Mouse (Mus musculus): Measurements from ENCODE around the gene Spon2.

Gene Spon2

DNA sequence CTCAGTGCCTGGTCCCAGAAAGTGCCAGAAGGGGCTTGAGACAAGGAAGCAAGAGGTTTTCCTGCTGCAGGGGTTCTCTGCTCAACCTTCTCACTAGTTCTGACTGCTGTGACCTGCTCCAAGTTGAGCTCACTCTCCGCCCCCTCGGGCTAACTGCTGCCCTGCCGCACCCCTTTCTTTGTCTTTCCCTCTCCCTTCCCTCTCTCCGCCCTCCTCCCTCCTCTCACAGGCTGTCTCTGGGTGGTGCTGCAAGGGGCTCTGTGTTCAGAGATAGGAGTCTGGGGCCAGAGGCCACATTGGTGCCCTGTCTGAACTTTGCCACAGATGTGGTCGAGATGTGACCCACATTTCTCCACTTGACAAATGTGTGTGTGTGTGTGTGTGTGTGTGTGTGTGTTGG is at the start of gene Spon2:
Spon2 (minus strand) TSS at position 375 of the 400 bp plus-strand sequence.
- DNase-seq (ENCODE audit: low spot score) = no peak

GRCm38 (mm10) chr5:33254416-33254815 is 36.2 kb upstream of the Spon2 start:
- DNase-seq (ENCODE audit: low spot score) = no peak

DNA sequence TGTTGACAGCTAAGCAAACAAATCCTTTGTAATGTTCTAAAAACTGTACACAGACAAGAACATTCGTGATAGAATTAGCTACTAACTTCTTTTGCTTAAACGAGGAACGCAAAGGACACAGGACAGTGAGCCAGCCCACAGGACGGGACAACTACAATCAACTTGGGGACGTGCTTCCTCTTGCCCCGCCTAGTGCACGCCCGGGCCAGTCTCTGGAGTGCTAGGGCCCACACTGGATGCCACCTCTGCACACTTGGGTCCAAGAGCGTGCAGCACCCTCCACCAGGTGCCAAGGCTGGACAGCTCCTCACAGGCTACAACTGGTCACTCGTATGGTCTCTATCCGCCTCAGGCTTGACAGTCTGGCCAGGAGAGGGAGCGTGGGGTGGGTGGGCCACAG is 29.9 kb upstream of the Spon2 start:
- no peak for DNase-seq (ENCODE audit: low spot score)

- DNase-seq (ENCODE audit: low spot score) = no peak
Measured at GRCm38 (mm10) chr5:33247387-33247786, 29.1 kb upstream of the Spon2 start.

- peak; percentile 58 for DNase-seq (ENCODE audit: low spot score)
Measured at GRCm38 (mm10) chr5:33245701-33246100, 27.4 kb upstream of the Spon2 start.

- DNase-seq (ENCODE audit: low spot score) = no peak
Measured at GRCm38 (mm10) chr5:33244377-33244920, 26.2 kb upstream of the Spon2 start.

- DNase-seq (ENCODE audit: low spot score) = no peak
Measured at GRCm38 (mm10) chr5:33239934-33240333, 21.7 kb upstream of the Spon2 start.

DNA sequence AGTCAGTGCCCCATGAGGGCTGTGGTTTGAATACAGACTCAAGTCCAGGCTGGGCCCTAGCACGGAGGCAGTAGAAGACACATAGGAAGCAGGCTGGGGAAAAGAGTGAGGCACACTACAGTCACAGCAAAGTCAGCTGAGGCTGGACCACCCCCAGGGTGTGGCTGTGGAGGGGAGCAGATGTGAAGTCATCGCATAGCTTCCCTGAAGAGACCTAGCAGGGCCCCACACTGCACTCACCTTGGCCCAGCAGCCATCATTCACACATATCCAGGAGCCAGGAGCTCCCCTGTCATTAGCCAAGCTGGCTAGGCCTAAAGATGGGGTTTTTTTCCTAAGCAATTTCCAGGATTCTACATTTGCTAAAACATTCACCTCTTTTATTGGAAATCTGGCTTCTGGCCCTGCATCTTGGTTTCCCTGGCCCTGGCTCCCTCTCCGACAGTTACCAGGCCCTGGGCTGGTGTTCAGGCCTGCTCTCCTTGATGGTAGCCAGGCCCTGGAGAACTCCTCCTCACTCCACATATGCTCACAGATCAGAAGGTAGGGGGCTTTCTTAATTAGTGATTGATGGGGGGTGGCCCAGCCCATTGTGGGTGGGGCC is 21.0 kb upstream of the Spon2 start:
- DNase-seq (ENCODE audit: low spot score) = no peak

GRCm38 (mm10) chr5:33238256-33238645 is 20.0 kb upstream of the Spon2 start:
- DNase-seq (ENCODE audit: low spot score) = no peak

DNA sequence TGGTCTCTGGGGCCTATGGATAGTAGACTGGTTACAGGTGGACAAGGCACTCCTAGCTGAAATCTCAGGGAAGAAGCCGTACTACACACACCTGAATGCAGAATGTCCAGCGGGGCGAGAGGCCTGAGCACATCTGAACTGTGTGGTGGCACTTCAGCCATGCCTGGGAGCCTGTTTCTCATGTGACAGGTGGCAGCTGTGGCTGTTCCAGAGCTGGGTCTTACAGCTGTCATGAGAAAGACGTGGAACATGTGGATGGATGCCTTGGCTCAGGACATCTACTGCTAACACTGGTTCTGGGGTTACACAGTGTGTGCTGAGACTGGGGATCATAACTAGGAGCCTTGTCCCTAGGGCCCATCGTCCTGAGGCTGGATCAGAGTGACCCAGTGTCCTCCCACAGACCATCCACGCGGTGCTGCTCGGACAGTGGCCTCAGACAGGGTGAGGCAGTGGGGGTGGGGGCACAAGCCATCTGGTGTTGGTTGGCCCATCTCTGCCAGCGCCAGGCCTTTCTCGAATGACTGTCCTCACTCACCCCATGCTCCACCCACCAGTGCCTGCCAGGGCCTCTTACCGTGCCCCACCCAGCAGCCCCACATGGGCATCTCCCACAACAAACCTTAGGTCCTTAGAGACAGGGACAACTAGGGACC is 19.5 kb upstream of the Spon2 start:
- DNase-seq (ENCODE audit: low spot score) = no peak

- DNase-seq (ENCODE audit: low spot score) = no peak
Measured at GRCm38 (mm10) chr5:33234391-33235031, 16.3 kb upstream of the Spon2 start.

GRCm38 (mm10) chr5:33232791-33233190 is 14.5 kb upstream of the Spon2 start:
- DNase-seq (ENCODE audit: low spot score) = no peak

DNA sequence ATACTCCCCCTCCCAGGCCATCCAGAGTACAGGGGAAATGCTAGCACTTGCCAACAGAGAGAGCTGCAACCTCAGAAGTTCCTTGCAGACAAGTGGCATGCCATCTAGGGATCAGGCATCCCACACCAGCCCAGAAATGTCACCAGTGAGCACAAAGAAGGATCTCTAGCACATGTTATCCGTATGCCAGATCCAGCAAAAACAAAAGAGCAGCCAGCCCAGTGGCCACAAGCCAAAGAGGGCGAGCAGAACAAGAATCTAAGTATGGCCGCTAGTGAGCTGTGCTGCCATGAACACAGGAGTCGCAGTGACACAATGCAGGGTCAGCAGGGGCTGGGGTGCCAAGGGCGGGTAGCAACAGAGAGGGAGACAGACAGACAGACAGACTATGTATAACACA is 12.0 kb upstream of the Spon2 start:
- no peak for DNase-seq (ENCODE audit: low spot score)

GRCm38 (mm10) chr5:33228428-33228827 is 10.2 kb upstream of the Spon2 start:
- no peak for DNase-seq (ENCODE audit: low spot score)

GRCm38 (mm10) chr5:33225673-33226072 is 7.4 kb upstream of the Spon2 start:
- no peak for DNase-seq (ENCODE audit: low spot score)

GRCm38 (mm10) chr5:33224491-33224890 is 6.2 kb upstream of the Spon2 start:
- DNase-seq (ENCODE audit: low spot score) = no peak

GRCm38 (mm10) chr5:33222841-33223744 is 4.8 kb upstream of the Spon2 start:
- no peak for DNase-seq (ENCODE audit: low spot score)

GRCm38 (mm10) chr5:33222389-33222788 is 4.1 kb upstream of the Spon2 start:
- DNase-seq (ENCODE audit: low spot score) = no peak

DNA sequence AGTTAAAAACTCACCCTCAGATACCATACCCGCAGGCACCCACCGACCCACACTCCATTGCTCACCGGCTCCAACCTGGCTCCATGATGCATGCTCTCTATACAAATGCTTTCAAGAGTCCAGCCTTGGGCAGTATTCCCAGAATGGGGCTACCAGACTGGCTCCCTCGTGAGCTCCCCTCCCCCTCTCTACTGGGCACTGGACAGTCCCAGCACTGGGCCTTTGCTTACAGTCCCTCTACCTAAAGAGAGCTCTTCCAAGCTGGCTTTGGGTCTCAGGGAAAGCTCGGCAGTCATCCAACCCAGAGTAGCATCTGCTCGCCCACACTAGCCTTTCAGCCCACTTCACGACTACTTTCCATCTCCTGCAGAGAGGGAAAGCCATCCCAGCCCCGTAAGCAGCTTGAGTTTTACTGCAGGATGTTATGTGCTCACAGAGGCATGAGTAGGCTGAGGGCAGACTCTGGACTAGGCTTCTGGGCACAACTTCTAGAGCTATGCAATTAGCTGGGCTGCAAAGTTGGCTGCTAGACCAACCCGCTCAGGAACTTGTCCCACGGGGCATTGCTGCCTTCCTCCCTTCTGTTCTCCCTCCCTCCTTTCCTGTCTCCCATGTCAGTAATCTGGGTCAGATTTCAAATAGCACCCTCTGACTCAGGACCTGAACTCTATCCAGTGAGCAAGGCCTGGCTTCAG is 2.2 kb upstream of the Spon2 start:
- no peak for DNase-seq (ENCODE audit: low spot score)

DNA sequence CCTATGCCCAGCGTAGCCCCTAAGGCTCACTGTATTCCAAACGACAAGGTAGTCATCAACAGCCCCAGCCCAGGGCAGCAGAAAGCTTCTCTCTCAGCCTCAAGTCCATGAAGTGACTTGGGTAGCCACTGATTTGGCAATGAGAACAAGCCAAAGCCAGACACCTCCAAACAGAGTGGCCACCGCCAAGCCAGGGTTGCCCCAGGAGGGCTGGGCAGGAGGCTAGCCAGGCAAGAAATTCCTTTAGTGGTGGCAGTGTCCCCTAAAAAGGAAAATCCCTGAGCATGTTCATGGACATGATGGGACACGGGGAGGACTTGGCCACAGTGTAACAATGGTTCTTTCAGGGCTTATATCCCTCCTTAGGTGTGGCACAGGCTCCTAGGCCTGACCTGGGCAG is 1.6 kb upstream of the Spon2 start:
- no peak for DNase-seq (ENCODE audit: low spot score)

DNA sequence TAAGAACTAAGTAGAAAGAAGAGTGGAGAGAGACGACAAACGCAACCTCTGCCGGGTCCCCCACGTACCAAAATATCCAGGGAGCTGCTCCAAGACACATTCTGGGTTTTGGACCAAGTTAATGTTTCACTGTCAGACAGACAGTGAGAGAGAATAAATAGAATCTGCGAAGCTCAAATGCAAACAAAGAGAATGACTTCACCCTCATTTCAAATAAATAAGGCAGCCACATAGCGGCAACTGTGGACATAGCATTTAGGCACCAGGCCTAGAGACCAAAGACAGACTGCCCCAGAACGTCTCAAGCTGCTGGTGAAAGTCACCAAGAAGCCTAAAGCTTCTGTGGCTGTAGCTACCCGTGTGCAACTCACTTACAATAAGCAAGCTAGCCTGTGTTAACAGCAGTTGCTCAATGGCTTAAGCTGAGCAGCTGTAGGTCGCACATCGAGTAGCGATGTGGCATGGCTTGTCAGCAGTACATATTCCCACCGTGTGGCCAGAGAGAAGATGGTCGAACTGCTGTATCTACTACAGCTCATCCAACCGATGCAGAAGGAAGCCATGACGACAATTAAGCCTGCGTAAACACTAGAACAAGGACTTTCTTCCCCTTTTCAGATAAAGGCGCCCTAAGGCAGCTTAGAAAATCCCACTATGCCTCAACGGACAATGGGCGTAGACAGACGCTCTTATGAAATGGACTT is 643 bp upstream of the Spon2 start:
- DNase-seq (ENCODE audit: low spot score) = no peak
